Mouse (Mus musculus) C2C12 (cell line): ENCODE measurements at regions not wholly inside any gene's neighbourhood (a gene's known extent, or its start where the extent isn't known, plus 50 kb on each side); places are given as distances from the start of the nearest gene placed in this dataset.

Source experiments
- CEBPB ChIP-seq: IDR thresholded peaks from one replicate; pipeline ENCODE4 v1.6.1; 2011; ENCODE audit warnings: low read depth, mild to moderate bottlenecking, control low read depth, moderate library complexity
- CTCF ChIP-seq: IDR thresholded peaks from one replicate; pipeline ENCODE4 v1.5.1; 2011; ENCODE audit not compliant: control insufficient read depth, insufficient read depth, insufficient read length
- MAX ChIP-seq: IDR thresholded peaks from one replicate; pipeline ENCODE4 v1.6.1; 2011; ENCODE audit warnings: mild to moderate bottlenecking, control low read depth

- TF ChIP-seq MAX: no peak
- TF ChIP-seq CTCF: no peak
- no peak for TF ChIP-seq CEBPB
These were observed 539.1 kb downstream of the Ptprc start for GRCm38 (mm10) chr1:137636321-137636944.
